Mouse (Mus musculus) G1E (cell line): ENCODE data around the gene Phf7.

Experiments
- CTCF ChIP-seq: IDR thresholded peaks from 2 replicates; pipeline ENCODE4 v1.5.1; 2012; ENCODE audit warnings: low read depth, low read length, inconsistent platforms, mixed read lengths
- GATA1 ChIP-seq: IDR thresholded peaks from 2 replicates; pipeline ENCODE4 v1.6.1; 2012; ENCODE audit warnings: borderline replicate concordance, low read length, inconsistent platforms, mixed read lengths
- GATA2 ChIP-seq: IDR thresholded peaks from 2 replicates; pipeline ENCODE4 v1.6.1; 2012; ENCODE audit warnings: low read depth, low read length, inconsistent platforms, borderline replicate concordance
- POLR2AphosphoS5 ChIP-seq: IDR thresholded peaks from 2 replicates; pipeline ENCODE4 v1.6.1; 2012; ENCODE audit warnings: low read depth, low read length, inconsistent platforms; ENCODE audit not compliant: insufficient replicate concordance
- TAL1 ChIP-seq: conservative IDR thresholded peaks from 2 replicates; pipeline ENCODE4 v1.6.1; 2012; ENCODE audit warnings: low read depth, low read length, inconsistent platforms, mixed read lengths

GRCm38 (mm10) chr14:31271121-31271520 lies 20.0 kb upstream of the Phf7 start:
- no peak for TF ChIP-seq GATA1
- no peak for TF ChIP-seq CTCF
- TF ChIP-seq POLR2AphosphoS5 = no peak
- no peak for TF ChIP-seq TAL1
- no peak for TF ChIP-seq GATA2
